Mouse (Mus musculus) ES-Bruce4 (cell line): ENCODE data around the gene Wfdc16.

ENCODE experiments used
- CTCF ChIP-seq: IDR thresholded peaks from one replicate; pipeline ENCODE4 v1.8.1; 2011; ENCODE audit warnings: low read depth, low read length
- EP300 ChIP-seq: IDR thresholded peaks from 2 replicates; pipeline ENCODE4 v1.6.1; 2011; ENCODE audit warnings: low read depth, low read length; ENCODE audit not compliant: insufficient read depth

- peak; percentile 67 for TF ChIP-seq CTCF
- TF ChIP-seq EP300 = no peak
These were observed 46.6 kb downstream of the Wfdc16 start for GRCm38 (mm10) chr2:164592014-164592413.
